Mouse (Mus musculus) ES-Bruce4 (cell line): Measurements from ENCODE around the gene Rab11fip4.

Experiments used
- CTCF ChIP-seq: IDR thresholded peaks from one replicate; pipeline ENCODE4 v1.8.1; 2011; ENCODE audit warnings: low read depth, low read length
- EP300 ChIP-seq: IDR thresholded peaks from 2 replicates; pipeline ENCODE4 v1.6.1; 2011; ENCODE audit warnings: low read depth, low read length; ENCODE audit not compliant: insufficient read depth
- POLR2A ChIP-seq: IDR thresholded peaks from one replicate; pipeline ENCODE4 v1.8.1; 2011; ENCODE audit warnings: low read length; ENCODE audit not compliant: insufficient read depth

DNA sequence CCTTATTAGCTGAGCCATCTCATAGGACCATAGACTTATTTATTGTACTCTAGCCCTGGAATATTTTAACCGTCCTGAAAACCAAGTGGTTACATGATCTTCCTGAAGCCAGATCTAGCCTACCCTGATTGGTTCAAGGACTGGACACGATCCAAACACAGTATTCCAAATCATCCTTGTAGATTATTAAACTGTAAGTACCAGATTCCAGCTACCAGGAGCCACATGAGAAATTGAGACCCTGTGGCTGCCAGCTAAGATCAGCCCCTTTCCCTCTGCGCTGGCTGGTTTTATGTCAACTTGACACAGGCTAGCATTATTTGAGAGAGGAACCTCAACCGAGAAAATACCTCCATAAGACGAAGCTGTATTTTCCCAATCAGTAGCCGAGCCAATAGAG is 142.0 kb downstream of the Rab11fip4 start:
- no peak for TF ChIP-seq POLR2A
- TF ChIP-seq CTCF, result no peak
- TF ChIP-seq EP300, result no peak
